Mouse (Mus musculus): ENCODE measurements around the gene Ctsz. TPM values are rescaled to one million over a fixed set of nuclear protein-coding genes. Genes with fewer than 3 reads are reported as not detected.
A peak's percentile ranks its signal among the peaks of the same experiment; 100 is the strongest.

The Ctsz gene
- total RNA-seq, 4 experiments from 2014 or later, result 46.1 to 188 (median 93.9) TPM

- no peak for DNase-seq (ENCODE audit: low spot score in 2 of 2)
Measured at GRCm38 (mm10) chr2:174441898-174442297, 3.1 kb upstream of the Ctsz start.

GRCm38 (mm10) chr2:174439961-174440360 lies 1.1 kb upstream of the Ctsz start:
- no peak for DNase-seq (ENCODE audit: low spot score in 2 of 2)

DNA sequence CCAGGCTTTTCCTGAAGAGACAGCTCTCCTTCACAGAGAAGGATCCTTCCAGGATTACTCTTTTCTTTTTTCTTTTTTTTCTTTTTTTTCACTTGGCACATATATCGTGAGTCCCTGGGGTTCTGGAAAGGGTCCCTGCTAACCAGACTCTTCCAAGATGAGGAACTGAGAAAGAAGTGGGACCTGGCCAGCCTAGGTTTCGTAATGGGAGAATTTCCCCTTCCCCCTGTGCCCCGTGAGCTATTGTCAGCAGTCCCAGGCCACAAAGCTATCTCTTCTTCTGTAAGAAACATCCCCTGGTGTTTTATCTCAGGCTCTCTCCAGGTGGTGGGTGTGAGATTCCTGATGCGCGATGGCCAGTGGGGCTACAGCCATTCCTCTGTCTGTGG lies 605 bp upstream of the Ctsz start:
- no peak for DNase-seq (ENCODE audit: low spot score in 2 of 2)

- no peak for DNase-seq (ENCODE audit: low spot score in 2 of 2)
Measured at GRCm38 (mm10) chr2:174438181-174438580, 658 bp downstream of the Ctsz start.

GRCm38 (mm10) chr2:174437697-174437982 lies 1.2 kb downstream of the Ctsz start:
- no peak for DNase-seq (ENCODE audit: low spot score in 2 of 2)

- no peak for DNase-seq (ENCODE audit: low spot score in 2 of 2)
Measured at GRCm38 (mm10) chr2:174436916-174437696, 1.7 kb downstream of the Ctsz start.

GRCm38 (mm10) chr2:174436076-174436701 lies 2.6 kb downstream of the Ctsz start:
- DNase-seq (ENCODE audit: low spot score in 2 of 2), result no peak

DNA sequence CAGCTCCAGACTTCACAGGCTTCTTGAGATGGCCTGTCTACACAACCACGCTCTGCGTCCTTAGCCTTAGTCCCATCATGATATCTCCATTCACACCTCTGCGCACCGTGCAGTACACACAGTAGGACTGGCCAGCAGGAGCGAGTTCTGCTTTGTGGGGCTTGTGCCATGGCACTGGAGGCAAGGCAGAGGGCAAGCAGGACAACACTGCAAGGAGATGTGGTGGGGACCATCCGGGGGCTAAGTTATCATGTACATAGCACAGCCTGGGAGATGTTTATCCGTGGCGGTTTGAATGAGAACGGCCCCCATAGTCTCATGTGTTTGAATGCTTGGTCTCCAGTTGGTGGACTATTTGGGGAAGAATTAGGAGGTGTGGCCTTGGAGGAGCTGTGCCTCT lies 3.9 kb downstream of the Ctsz start:
- no peak for DNase-seq (ENCODE audit: low spot score in 2 of 2)

DNA sequence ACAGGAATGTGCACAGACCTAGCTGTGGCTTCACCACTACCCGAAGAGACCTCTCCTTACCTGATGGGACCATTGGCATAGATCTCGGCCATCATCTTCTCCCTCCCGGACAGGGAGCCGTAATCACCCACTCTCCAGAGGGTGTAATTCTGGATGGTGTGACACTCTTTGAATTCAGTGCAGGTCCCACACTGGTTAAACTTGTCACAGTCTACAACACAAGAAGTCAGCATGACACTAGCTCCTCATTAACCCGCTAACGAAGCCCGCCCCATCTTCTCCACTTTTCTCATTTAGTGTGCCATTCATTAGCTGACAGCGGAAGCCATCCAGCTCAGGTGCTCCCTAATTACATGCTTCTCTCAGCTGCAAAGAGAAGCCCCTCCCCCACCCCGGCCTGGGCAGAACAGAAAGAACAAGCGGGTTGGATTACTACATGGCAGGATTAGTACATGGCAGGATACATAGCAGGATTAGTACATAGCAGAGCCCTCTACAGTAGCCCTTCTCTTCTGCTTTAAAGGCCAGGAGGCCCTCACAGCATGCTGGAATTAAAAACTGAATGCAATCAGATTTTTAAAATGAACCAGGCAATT lies 9.7 kb downstream of the Ctsz start:
- DNase-seq (ENCODE audit: low spot score in 2 of 2), result no peak

- DNase-seq (ENCODE audit: low spot score in 2 of 2), result no peak
Measured at GRCm38 (mm10) chr2:174428076-174428835, 10.6 kb downstream of the Ctsz start.

DNA sequence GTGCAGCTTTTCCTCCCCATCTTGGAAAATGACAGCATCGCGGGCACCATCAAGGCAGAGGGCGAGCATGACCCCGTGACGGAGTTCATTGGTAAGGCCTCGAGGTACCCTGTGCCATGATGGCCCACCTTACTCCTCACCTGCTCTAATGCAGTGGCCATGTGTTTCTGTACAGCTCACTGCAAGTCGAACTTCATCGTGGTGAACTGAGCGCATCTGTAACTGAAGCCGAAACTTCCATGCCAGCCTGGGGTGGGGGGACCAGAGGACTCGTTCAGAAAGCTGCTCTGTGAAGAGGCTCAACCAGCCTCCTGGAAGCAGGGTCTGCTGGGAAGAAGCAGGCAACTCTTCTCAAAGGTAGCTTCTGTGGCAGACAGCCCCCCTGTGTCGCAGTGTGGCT lies 12.0 kb downstream of the Ctsz start:
- no peak for DNase-seq (ENCODE audit: low spot score in 2 of 2)

DNA sequence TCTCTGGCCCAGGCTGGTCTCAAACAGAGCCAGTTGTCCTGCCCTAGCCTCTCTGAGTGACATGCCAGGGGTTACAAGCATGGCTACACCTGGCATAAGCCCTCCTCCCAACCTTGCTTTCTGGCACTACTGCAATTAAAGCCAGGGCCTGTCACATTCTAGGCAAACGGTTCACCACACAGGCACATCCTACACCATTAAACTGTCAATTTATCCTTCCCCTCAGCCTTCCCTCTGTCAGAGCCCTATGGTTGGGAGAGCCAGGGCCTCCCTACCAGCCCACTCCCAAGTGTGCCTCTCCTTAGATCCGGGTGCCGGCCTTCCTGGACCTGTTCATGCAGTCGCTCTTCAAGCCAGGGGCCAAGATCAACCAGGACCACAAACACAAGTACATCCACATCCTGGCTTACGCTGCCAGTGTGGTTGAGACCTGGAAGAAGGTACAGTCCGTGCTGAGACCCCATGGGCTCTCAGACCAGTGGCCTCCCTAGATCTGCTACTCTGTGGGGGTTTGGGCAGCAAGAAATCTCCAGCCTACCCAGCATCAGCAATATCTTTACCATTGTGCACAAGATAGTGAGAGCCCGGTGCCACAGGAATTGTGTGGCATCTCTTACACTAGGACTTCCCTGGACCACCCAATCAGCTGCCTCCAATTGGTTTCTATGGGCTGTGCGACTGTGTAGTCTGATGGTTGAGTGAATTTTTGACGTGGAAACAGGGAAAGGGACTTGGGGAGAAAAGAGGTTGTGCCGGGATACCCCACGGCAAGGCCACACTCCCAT lies 14.3 kb downstream of the Ctsz start:
- DNase-seq (ENCODE audit: low spot score in 2 of 2), result no peak

DNA sequence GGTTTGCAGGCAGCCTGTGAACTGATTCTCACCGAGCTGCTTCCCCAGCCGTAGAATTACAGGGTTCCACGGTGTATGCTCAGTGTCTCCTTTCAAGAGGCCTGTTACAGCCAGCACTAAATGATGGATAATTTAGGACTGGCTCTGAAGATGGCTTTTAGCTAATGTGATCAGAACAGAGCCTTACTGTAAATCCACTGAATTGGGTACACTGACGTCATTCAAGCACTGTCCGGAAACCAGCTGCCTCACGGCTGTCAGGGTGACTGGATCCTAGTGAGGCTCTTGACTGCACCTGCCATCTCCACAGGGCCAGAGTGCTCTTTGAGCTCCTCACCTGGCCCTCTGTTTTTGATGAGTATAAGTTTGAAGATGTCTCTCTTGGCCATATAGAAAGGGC lies 17.7 kb downstream of the Ctsz start:
- no peak for DNase-seq (ENCODE audit: low spot score in 2 of 2)

GRCm38 (mm10) chr2:174415731-174416310 lies 23.0 kb downstream of the Ctsz start, which contains the start of gene Nelfcd:
Gene Nelfcd (plus strand): TSS chr2:174415804.
- peak; percentile 88 to 90 for DNase-seq (ENCODE audit: low spot score in 2 of 2)

DNA sequence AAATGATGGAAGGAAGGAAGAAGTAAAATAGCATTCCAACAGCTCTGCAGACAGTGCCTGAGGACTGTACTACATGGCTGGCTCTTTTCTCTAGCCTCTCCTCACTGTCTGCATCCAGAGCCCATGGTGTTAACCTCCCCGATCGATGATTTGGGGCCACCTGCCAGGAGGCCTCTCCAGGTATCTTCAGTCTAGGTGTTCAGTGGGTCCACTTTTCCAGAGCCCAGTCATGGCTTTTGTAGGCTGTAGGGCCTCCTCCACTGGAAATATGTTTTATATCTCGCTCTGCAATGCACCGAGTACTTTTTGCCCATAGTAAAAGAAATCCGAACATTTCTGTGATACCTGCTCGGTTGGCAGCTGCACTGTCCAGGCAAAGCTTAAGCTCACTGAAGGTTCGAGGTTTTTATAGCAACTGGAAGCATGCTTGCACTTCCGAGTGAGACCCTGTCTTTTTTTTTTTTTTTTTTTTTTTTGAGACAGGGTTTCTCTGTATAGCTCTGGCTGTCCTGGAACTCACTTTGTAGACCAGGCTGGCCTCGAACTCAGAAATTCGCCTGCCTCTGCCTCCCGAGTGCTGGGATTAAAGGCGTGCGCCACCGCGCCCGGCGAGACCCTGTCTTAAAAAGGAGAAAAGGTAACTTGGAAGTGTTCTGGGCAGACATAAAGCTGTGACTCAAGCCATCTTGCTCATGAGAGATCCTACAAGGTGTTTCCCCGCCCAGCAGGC lies 23.7 kb downstream of the Ctsz start:
- no peak for DNase-seq (ENCODE audit: low spot score in 2 of 2)

DNA sequence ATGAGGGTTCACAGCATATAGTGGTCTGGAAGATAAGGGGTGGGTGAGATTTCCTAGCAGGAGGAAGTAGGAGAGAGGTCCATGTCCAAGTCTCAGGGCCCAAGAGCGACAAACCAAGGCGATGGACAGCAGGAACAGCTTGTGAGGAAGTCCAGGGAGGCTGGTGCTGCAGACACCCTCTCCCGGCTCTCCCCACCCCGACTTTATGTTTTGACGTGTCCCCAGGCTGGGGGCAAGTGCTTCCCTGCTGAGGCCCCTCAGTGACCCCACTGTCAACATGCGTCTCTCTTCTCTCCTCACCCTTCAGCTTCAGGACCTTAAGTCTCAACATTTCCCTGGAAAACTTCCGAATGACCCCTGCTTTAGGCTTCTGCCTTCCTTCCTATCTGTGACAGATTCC lies 25.7 kb downstream of the Ctsz start:
- DNase-seq (ENCODE audit: low spot score in 2 of 2), result no peak

GRCm38 (mm10) chr2:174410222-174410621 lies 28.6 kb downstream of the Ctsz start:
- no peak for DNase-seq (ENCODE audit: low spot score in 2 of 2)

GRCm38 (mm10) chr2:174400396-174400795 lies 38.4 kb downstream of the Ctsz start:
- DNase-seq (ENCODE audit: low spot score in 2 of 2), result no peak

DNA sequence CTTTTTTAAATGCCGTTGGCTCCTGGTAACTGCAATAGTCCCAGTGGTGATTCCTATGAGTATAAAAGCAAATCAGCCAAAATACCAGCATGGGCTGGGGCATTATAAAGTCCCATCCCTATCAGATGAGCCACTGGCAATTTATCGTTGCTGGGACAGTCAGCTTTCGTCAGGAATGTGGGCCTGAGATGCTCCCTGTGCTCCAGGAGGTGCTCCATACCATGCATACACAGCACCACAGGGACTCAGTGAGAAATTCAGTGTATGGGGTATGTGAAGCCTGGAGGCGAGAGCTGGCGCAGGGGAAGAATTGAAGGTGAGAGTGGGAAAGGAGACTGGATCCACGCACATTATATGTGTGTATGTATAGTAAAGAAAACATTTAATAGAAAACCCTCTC lies 41.0 kb downstream of the Ctsz start:
- DNase-seq (ENCODE audit: low spot score in 2 of 2), result no peak

- DNase-seq (ENCODE audit: low spot score in 2 of 2), result no peak
Measured at GRCm38 (mm10) chr2:174397065-174397464, 41.8 kb downstream of the Ctsz start.

Data from left cerebral cortex, adult 8-10 months (tissue).